Mouse (Mus musculus): ENCODE measurements around the gene Hoxb3.
A peak's percentile ranks its signal among the peaks of the same experiment; 100 is the strongest.

Hoxb3 gene

GRCm38 (mm10) chr11:96351831-96352230 is 28.7 kb downstream of the Hoxb3 start:
- DNase-seq (ENCODE audit: low read depth, low spot score), result peak; percentile 41

- DNase-seq (ENCODE audit: low read depth, low spot score), result peak; percentile 70
Observed at GRCm38 (mm10) chr11:96352691-96353521, 29.8 kb downstream of the Hoxb3 start.

- DNase-seq (ENCODE audit: low read depth, low spot score), result no peak
Observed at GRCm38 (mm10) chr11:96353522-96353841, 30.4 kb downstream of the Hoxb3 start.

- no peak for DNase-seq (ENCODE audit: low read depth, low spot score)
Observed at GRCm38 (mm10) chr11:96353939-96354338, 30.8 kb downstream of the Hoxb3 start.

GRCm38 (mm10) chr11:96354376-96354775 is 31.2 kb downstream of the Hoxb3 start:
- DNase-seq (ENCODE audit: low read depth, low spot score), result peak; percentile 87

GRCm38 (mm10) chr11:96354801-96355311 is 31.7 kb downstream of the Hoxb3 start:
- DNase-seq (ENCODE audit: low read depth, low spot score), result no peak

- DNase-seq (ENCODE audit: low read depth, low spot score), result peak; percentile 76
Observed at GRCm38 (mm10) chr11:96363807-96364206, 40.7 kb downstream of the Hoxb3 start.

- peak; percentile 53 for DNase-seq (ENCODE audit: low read depth, low spot score)
Observed at GRCm38 (mm10) chr11:96365441-96366091, 42.4 kb downstream of the Hoxb3 start, which contains the start of gene Hoxb1. Gene Hoxb1 (plus strand): TSS chr11:96365752.

- peak; percentile 68 for DNase-seq (ENCODE audit: low read depth, low spot score)
Observed at GRCm38 (mm10) chr11:96366092-96367041, 43.2 kb downstream of the Hoxb3 start.

- DNase-seq (ENCODE audit: low read depth, low spot score), result no peak
Observed at GRCm38 (mm10) chr11:96367141-96367540, 44.0 kb downstream of the Hoxb3 start.

GRCm38 (mm10) chr11:96368686-96369085 is 45.6 kb downstream of the Hoxb3 start:
- DNase-seq (ENCODE audit: low read depth, low spot score), result no peak

- no peak for DNase-seq (ENCODE audit: low read depth, low spot score)
Observed at GRCm38 (mm10) chr11:96369140-96369539, 46.0 kb downstream of the Hoxb3 start.

- no peak for DNase-seq (ENCODE audit: low read depth, low spot score)
Observed at GRCm38 (mm10) chr11:96371726-96372125, 48.6 kb downstream of the Hoxb3 start.

GRCm38 (mm10) chr11:96372519-96372918 is 49.4 kb downstream of the Hoxb3 start:
- DNase-seq (ENCODE audit: low read depth, low spot score), result no peak

GRCm38 (mm10) chr11:96374810-96375209 is 51.7 kb downstream of the Hoxb3 start:
- DNase-seq (ENCODE audit: low read depth, low spot score), result peak; percentile 79

- no peak for DNase-seq (ENCODE audit: low read depth, low spot score)
Observed at GRCm38 (mm10) chr11:96383381-96383780, 60.3 kb downstream of the Hoxb3 start.

GRCm38 (mm10) chr11:96387635-96388034 is 64.5 kb downstream of the Hoxb3 start:
- no peak for DNase-seq (ENCODE audit: low read depth, low spot score)

- peak; percentile 35 for DNase-seq (ENCODE audit: low read depth, low spot score)
Observed at GRCm38 (mm10) chr11:96396772-96397626, 73.9 kb downstream of the Hoxb3 start.
